Mouse (Mus musculus) ES-E14 (cell line): ENCODE results near the gene Tmem59.

Source experiments
- MAFK ChIP-seq: IDR thresholded peaks from 2 replicates; pipeline ENCODE4 v1.6.1; 2014; ENCODE audit warnings: mild to moderate bottlenecking, low read depth, low read length, inconsistent platforms; ENCODE audit not compliant: insufficient read depth
- ZC3H11A ChIP-seq: IDR thresholded peaks from 2 replicates; pipeline ENCODE4 v1.6.1; 2012; ENCODE audit warnings: low read depth, mild to moderate bottlenecking, inconsistent platforms, low read length, borderline replicate concordance

DNA sequence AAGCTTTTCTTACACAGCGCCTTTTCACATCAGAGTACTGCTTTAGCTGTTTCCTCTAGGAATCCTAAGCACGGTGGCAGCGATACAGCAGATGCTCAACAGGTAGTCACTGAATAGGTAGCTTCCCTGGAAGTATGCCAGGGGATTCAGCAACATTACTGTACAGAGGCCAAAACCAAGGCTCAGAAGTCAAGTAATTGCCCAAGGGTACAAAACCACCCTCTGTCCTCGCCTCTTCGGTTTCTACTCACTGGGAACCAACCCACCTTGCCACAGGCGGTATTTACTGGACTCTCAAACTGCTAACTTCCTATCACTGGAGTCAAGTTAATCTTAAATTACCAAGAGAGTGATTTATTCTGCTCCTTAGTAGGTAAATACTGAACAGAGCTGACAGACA is 62.0 kb downstream of the Tmem59 start:
- TF ChIP-seq MAFK = no peak
- TF ChIP-seq ZC3H11A = no peak
